Mouse (Mus musculus) lung, postnatal 36 days (tissue): ENCODE measurements at regions not wholly inside any gene's neighbourhood (a gene's known extent, or its start where the extent isn't known, plus 50 kb on each side); places are given as distances from the start of the nearest gene placed in this dataset.

Experiments used
- DNase-seq: peaks from one replicate; pipeline ENCODE4 v3.0.0; 2022; ENCODE audit warnings: mixed read lengths

DNA sequence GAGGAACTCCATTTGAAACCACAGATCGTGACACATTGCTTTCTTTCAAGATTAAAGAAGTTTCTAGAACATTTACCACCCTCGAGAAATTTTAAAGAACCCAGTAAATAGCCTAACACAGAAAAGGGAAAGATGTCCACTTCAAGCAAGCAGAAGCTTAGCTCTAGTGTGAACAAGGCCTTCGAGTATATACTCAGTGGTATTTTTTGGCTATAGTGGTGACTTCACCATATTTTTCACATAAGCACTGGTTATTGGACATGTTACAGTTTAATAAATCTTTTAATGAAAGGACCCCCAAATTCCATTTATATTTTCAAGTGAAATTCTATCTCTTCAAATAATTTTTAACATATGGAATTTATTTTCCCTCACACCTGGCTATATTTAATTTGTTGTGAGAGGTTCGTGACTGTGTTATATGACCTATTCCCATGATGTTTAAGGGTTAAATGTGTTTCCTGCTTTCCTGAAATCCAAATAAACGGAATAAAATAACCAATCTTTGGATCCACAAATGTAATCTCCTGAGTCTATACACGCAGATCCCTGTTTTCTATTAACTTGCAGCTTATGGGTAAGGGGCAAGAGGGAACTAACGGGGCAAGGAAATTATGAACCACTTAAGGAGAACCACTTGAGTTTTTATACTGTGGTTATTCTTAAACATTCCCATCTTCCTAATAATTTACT lies 60.6 kb upstream of the Tas2r134 start:
- no peak for DNase-seq

DNA sequence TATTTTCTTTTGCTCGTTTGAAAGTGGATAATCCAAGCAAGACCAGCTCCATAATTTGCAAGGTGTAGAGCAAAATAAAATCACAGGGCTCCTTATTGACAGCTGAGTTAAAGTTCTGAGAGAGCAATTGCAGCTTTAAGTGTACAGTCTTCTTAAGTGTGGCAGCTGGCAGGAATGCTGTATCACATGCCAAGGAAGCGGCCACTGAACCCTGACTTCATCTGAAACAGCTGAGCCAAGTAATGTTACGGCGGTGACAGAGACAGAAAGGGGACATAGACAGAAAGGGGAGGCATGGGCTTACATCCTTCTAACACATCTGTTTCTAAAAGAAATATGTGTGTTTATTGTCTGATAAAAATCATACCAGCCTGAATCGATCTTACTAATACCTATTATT lies 63.4 kb upstream of the Tas2r134 start:
- no peak for DNase-seq

DNA sequence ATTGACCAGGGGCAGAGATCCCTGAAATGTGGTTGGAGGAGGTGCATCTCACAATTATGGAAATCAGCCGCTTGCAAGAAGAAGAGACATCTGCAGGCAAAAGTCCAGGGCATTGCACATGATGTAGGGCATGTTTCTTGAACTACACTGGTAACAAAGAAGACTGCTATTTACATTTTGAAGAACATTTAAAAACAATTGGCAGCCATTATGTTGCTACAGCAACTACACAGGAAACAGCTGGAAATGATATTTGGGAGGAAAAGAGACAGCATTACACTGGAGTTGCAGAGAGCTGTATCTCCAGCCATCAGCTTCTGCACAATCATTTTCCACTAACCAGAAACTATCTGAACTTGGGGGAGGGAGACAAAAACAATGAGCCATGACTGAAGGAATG lies 64.1 kb upstream of the Tas2r134 start:
- no peak for DNase-seq

DNA sequence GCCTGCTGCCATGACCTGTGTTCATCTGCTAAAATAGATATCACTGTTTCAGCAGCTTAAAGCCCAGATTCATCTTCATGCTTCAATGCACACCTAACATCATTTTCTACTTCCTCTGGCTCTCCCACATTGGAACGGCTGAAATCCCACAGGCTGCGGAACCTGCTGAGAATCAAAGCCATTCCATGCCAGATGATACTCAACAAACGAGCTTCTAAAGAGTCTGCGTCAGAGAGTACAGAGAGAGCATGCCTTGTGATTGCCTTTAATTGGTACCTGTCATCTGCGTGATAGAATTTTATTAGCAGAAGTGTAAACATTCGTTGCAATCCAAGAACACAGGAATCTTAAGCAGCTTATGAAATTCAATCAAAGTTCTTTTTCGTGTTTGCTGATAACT lies 76.4 kb upstream of the Tas2r134 start:
- DNase-seq = no peak

DNA sequence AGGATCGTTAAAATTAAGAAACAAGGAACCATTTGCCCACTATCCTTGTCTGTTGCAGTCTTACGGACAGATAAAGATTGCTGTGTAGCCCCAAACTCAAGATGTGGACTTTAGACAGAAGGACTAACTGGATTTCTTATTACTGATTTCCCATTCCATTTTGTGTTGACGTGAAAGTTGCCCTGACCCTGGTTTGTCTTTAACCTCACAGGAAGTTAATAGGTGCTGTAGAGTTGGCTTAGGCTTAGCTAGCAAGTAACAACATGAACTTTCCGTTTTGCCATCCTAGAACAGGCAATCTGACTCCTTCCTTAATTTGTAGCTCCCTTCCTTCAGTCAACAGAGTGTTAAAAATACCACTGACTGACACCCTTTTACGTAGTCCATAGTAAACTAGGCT lies 78.2 kb upstream of the Tas2r134 start:
- no peak for DNase-seq

DNA sequence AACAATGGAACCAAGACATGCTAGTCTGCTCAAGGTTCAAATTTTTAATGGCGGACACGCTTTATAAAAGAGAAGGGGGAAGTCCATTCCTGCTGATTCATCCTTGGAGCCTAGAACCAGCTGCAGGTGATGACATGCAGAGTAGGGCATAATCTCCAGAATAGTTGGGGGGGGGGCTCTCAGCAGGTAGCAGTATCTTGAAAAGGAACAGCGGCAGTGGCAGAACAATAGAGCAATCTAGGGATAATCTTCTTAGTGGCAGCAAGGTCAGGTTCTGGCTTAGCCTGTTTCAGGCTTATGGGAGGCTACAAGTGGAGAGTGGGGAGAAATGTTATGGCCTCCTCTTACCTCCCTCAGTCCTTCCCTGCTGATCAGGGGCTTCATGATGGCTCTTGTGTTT lies 81.1 kb upstream of the Tas2r134 start:
- no peak for DNase-seq

DNA sequence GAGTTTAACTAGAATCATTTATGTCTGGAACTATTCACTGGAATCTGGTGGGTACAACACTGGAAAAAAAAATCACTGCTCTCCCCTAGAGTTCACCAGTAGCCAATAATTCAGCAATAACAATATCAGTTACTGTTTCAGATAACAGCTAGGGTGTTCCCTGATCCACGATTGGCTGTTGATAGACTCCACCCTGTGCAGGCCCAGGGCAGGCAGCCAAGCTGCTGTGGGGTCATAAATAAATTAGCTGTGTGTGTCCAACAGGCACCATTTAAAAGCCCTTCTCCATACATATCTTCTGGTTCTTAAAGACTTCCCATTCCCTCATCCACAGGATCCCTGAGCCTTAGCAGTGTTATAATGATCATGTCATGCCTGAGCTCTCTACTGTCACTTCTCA lies 83.4 kb upstream of the Tas2r134 start:
- DNase-seq = no peak

DNA sequence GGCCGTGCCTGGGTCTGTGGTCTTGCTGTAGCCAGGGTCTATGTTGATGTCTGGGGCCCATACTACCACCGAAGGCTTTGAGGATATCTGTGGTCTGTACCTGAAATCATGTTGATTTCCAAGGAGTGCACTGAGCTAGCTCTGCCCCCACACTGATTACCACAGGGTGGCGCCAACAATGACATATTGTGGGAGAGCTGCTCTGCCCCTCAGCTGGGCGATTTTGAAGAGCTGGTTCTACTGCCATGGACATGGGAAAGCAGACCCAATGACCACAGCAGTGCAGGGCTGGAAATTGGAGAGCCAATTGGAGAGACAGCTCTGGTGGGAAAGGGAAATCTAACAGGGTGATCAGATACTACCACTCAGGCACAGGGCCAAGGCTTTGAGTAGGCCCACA lies 85.0 kb upstream of the Tas2r134 start:
- peak; percentile 7 for DNase-seq

DNA sequence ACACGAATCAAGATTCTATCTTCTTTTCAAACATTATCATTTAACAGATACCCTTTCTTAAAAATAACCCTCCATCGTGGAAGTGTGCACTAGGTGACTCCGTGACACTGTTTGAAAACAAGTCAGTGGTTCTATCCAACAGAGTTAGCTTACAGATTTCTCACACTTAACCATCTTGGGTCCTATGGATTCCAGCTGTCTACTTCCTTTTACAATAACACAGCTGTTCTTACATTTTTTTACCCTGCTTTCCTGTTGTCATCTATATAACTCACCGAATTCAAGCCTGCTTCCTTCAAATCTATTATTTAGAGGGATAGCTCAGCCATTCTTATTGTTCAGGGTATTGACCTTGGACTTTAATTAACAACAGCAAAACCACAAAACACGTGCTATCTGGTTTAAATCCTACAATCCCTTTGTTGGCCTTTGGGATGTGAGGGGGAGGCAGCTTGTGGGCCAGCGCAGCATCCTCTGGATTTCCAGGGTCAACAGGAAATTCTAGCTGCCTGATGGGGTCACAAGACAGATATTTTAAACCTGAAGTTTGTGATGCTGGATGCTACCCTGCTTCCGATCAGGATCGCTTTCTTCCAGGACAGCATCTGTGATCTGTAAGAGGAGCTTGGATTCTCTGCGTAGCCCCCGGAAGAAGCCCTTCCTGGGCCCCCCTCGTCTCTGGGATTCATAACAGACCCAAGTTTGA lies 94.4 kb upstream of the Tas2r134 start:
- no peak for DNase-seq

DNA sequence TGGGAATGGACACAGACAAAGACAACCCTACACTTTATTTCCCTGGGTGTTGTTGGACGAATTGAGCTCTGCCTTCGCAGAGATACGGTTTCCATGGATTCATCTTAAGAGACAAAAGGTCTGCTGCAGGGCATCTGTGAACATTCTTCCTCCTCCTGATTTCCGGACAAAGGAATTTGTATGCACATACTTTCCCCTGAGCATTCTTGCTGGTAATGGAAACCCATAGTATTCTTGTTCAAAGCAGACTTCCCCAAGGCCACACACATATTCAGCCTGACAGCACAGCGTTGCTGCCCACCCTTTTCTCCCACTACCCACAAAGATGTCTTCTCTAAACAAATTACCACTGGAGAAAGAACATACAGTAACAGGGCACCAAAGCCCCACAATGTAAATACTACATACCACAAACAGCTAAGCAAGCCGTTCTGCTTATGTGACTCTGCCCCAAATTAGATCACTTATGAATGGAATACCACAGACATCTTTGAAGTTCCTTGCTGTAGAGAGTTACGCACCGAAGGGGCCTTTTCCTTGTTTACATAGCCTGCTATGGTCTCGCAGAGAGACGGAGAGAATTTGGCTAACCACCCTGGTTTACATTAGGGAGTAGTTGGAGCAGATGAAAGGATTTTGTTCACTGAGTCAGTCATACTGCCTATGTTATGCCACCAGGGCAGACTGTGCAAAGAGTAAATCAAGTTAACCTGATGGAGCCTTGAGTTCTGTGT lies 96.0 kb upstream of the Tas2r134 start:
- no peak for DNase-seq

DNA sequence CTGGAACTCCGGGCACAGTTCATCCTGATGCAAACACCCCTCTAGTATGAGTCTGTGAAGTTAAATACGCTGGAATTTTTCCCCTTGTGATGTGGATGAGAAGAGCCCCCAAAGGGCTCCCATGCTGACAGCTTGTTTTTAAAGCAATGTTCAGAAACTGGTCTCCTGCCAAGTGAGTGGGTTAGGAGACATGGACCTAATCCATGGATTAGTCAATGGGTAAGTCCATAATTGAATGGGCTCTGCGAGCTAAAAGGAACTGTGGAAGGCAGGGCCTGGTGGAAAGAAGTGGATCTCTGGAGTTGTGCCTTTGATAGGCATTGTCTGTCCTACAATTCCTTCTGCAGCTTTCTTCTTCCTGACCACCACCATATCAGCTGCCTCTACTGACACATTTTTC lies 104.5 kb upstream of the Tas2r134 start:
- DNase-seq = no peak

DNA sequence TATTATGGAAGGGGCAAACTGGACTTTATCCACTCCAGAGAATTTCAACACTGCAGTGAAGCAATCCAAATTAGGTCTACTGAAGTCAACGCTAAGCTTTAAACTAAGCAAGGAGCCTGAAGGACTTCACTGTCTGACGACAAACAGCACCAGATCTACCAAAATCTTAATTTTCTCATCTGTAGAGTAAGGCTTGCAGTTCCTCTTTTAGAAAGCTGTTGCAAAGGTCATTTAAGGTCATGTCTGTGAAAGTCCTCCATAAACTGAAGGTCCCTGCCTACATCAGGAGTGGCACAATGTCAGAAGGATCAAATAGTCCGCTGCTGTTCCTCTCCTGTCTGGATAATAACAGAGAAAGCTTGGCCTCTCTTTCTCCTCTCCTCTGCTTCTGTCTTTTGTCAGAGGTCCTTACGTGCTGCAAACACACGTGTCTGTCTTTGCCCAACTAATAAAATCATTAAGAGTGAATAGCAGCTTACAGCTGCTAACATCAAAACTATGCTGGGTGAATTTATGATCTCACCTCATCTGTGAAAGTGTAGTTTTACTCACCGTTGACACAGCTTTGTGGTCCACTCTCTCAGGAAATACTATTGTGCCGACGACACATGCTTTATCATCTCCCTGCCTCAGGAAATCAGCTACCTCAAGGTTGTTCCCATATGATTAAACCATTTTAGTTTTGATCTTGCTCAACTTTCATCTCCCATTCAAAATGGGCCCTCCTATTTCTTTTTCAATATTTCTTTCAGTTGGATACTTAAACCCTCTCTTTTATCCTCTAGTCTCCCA lies 117.9 kb upstream of the Tas2r134 start:
- DNase-seq = no peak

DNA sequence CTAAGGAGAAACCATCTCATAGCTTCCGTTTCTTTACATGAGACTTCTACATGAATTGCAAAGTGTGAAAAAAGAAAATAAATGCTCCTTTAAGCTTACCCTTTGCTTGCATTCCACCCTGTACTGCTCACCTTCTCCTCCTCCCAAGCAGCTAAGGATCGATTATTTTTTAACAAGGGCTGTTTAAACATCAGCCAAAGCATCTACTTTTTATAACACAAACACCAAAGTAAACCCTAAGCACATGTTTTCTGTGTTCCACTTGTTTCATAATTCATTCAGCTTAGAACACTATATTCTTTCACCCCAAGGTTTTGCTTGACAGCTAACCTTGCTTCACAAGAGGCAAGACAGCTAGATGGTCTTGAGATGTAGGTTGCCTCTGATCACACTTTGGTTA lies 129.4 kb upstream of the Tas2r134 start:
- DNase-seq = no peak

DNA sequence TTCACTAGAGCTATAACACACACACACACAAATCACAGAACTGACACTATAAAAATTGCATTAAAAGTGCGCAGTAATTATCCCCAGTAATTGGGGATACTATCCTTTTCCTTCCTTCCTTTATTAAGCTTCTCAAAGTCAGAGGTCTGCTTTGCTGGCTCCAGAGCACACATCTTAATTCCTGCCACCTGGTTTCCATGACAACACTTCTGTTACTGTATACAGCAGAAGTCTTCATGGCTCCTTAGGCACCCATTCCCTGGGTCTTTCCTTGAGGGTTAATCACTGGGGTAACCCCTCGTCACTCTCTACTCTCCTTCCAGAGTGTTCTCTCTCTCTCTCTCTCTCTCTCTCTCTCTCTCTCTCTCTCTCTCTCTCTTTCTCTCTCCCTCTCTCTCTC lies 153.6 kb upstream of the Tas2r134 start:
- no peak for DNase-seq

DNA sequence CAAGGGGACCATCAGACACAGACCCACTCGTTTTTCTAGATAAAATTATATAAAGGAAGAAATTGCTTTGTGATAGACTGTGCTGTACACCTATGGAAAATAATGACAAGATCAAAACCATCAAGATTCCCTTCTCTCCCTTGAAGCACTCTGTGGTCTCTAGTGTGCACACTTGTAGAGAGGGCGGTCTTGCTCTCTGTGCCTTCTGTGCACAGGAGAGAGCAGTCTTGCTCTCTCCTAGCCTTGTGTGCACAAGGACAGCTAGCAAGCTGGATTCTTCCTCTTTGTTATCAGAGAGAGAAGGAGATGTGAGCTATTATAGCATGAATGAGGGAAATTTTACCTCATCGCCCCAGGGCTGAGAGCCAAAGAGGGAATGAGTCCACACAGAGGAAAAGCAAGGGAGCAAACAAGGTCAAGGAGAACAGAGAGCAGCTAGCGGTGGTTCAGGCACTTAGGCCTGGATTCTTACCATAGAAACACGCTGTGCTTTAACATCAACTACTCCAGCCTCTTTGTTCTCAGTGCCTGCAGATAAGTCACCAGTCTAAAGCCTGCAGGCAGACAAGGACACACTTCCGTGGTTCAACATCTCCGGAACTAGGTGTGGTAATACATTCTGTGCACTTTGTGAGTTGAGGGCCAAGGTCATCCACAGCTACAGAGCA lies 160.2 kb upstream of the Tas2r134 start:
- no peak for DNase-seq

DNA sequence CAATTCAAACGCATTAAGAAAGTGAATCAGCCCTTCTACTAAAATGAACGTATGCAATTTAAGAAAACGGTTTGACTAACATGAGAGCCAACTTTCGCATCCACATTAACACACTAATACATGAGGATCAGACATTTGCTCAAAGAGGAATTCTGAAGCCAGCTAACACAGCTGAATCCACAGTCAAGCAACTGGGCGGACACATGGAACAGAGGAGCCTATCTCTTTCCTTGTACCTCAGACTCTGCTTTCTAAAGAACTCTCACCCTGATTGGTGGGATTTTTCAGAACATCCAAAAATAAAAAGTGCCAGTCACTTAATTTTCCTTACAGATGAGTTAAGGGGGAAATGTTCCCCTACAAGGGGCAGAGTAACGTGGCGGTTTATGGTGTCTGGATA lies 161.3 kb upstream of the Tas2r134 start:
- no peak for DNase-seq

DNA sequence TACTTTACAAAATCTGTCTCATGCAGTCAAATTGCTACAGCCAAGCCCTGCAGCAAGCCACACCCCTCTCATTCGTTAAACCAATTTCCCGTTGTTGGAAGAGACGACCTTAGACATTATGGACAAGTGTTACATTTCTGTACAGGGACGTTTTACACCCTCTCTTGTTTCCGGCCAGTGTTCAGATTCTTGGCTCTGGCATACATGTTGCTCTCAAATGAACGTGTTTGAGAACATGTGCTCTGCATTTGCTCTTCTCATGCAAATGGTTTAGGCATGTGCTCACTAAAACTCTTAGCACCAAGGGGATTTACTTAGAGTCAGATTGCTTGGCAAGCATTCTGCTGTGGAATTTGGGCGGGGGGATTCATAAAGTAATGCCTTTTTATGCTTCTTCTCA lies 161.7 kb upstream of the Tas2r134 start:
- DNase-seq = no peak

DNA sequence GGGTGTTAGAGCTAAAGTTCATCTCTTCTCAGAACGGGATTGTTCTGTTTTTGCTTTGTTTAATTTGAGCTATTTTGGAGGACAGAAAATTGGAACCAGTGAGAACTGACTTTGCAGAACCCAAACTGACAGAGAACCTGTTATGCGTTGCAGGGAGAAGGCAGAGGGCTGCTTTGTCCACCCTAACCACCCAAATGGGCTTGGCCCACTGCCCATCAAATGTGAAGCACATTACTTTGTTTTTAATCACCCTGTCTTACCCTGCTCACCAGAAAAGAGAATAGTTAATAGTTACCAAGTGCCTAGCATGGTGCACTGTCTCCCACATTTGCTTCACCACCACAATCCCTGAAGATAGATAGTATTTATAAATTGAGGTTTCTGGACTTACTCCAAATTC lies 163.0 kb upstream of the Tas2r134 start:
- no peak for DNase-seq

DNA sequence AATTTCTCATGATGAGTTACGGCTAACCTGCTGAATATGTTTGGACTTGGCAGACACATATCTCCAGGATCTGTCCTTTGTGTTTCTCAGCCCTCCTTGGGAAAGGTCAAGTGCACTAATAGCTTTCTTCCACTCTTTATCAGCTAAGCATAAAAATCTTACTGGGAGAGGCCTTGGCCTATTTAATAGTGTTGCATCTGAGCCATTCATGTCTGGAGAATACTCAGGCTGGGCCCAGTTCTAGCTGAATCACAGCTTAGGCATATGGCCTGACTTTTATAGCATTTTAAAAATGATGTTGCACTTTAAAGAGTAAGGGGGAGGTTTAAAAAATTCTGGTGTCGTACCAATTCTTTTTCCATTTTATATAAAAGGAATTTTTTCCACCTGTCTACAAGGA lies 166.4 kb upstream of the Tas2r134 start:
- no peak for DNase-seq

DNA sequence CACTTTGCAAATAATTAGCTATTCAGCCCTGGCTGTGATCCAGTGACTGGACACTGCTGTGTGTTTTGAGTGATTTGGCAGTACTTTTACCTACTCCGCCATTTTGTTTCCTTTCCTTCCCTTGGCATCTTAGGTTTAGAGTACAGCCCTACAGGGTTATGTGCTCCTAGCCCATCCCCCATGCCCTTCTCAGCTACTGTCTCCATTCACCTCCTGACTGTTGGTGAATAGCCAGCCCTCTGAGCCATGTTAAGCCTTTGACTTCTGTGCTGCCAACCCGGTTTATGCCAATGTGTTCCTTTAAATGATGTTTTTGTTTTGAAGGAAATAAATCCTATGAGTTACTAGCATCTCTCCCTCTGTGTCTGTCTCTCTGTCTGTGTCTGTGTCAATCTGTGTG lies 167.8 kb upstream of the Tas2r134 start:
- no peak for DNase-seq

DNA sequence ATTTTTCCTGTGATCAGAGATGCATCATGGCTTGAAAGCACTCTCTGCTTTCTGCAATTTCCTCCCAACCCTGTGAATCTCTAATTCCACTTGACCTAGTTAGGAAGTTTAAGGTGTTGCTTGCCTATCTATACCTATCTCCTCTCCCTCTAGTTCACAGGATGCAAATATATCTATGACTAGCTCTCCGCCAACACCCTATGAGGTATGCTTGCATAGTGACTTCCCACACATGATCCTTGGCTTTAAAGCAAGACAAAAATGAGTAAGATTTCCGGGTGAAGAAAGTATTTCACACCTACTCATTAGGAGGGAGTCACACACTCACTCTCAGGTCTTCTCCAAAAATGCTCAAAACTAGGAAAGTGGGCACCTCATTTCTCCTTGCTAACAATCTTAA lies 169.6 kb upstream of the Tas2r134 start:
- DNase-seq = no peak

DNA sequence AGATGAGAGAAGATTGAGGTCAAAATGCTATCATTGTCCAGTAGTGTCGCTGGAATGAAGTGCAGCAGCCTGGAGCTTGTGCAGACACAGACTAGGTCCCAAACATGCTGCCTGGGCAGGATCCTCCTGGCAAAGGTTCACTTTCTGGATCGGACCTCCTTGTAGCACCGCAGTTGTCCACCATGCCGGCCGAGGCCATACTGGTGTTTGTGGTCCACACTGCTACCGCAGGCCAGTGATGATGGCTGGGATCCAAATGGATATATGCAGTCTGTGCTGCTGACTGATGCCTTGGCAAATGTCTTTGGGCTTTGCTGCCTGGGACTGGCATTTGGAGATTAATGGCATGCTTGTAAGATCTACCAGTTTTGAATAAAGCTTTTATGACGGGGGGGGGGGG lies 174.5 kb upstream of the Tas2r134 start:
- DNase-seq = no peak

DNA sequence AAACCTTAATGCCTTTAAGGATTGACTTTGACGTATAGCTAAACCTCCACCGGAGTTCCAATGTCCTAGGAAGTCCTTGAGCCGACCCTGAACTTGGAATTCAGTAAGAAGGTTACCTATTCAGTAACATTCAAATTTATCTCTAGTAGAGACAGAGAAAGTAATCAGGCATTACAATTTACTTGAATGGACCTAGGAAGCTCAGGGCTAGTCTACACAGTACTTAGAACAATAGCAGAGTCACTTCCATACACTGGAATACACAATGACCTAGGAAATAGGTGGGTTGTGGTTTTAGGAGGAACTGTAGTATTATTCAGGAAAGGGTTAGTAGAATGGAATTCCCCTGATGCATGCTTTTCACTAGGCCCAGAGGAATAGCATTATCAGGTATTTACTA lies 179.2 kb upstream of the Tas2r134 start:
- no peak for DNase-seq
